Mouse (Mus musculus) lung, embryonic 15.5 days (tissue): ENCODE measurements around the gene Rfx3. TPM values are rescaled to one million over a fixed set of nuclear protein-coding genes. Genes with fewer than 3 reads are reported as not detected.

Source experiments
- ATAC-seq: fragments of 200-750 bp; cut with Nextera tagmentation; 2 replicates; pipeline ENCODE4 v1.8.0; 2017; ENCODE audit warnings: moderate number of reproducible peaks, borderline replicate concordance; ENCODE audit not compliant: low FRiP score, low TSS enrichment; ENCODE audit errors: extremely low read depth
- H3K27ac ChIP-seq: fragments of 300-500 bp; sonication (generic); 2 replicates; pipeline ENCODE4 v1.5.1; 2015; ENCODE audit warnings: moderate library complexity, mild to moderate bottlenecking, inconsistent platforms
- H3K27me3 ChIP-seq: fragments of 300-500 bp; sonication (generic); 2 replicates; pipeline ENCODE4 v1.6.1; 2015; ENCODE audit warnings: inconsistent platforms
- H3K36me3 ChIP-seq: fragments of 300-500 bp; sonication (generic); 2 replicates; pipeline ENCODE4 v1.6.1; 2015; ENCODE audit warnings: inconsistent platforms
- H3K4me1 ChIP-seq: fragments of 300-500 bp; sonication (generic); 2 replicates; pipeline ENCODE4 v1.6.1; 2015; ENCODE audit warnings: inconsistent platforms
- H3K4me2 ChIP-seq: fragments of 300-500 bp; sonication (generic); 2 replicates; pipeline ENCODE4 v1.6.1; 2015; ENCODE audit warnings: inconsistent platforms, mild to moderate bottlenecking, moderate library complexity
- H3K4me3 ChIP-seq: fragments of 300-500 bp; sonication (generic); 2 replicates; pipeline ENCODE4 v1.5.1; 2015; ENCODE audit warnings: mild to moderate bottlenecking, inconsistent platforms
- H3K9ac ChIP-seq: fragments of 300-500 bp; sonication (generic); 2 replicates; pipeline ENCODE4 v1.6.1; 2015; ENCODE audit warnings: inconsistent platforms
- H3K9me3 ChIP-seq: fragments of 300-500 bp; sonication (generic); 2 replicates; pipeline ENCODE4 v1.6.1; 2016; ENCODE audit warnings: inconsistent platforms
- WGBS: fragments of 180-500 bp; shearing (Covaris S2); methylation state at CpG from one replicate; pipeline ENCODE4 v1.1.7; 2015; 5-methylcytosine and 5-hydroxymethylcytosine counted together
- polyA plus RNA-seq: library from polyadenylated mRNA; unstranded; fragments of >200 nt; fragmentation: Nextera tagmentation; extraction: Ambion mirVana; gene quantifications from 2 replicates; pipeline ENCODE4 v1.2.1, GENCODE M21; 2015

Gene Rfx3
- polyA plus RNA-seq, 1 experiment from 2014 or later = 12.9 TPM

DNA sequence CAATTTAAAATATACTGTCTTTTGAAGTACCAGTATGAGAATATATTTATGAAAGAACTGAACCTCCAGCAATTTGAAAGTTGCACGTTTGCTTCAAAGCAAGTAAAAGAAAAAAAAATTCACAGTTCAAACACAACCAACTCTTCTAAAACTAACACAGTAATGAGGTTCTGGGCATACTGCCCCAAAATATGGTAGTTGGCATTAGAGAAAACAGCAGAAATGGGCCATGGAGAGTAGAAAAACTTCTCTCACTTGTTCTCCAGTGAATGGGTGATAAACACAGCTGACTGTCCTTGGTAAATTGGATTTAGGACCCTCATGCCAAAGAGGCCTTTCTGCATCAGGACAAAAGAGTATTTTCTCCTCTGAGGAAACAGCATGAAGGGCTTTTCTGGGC lies 182.7 kb downstream of the Rfx3 start:
- no peak overlapping the region for H3K4me2 ChIP-seq
- WGBS = 65% methylated on average over 1 of the region's 1 CpGs
- ATAC-seq = no peak
- no peak overlapping the region for H3K27ac ChIP-seq
- H3K9me3 ChIP-seq = no peaks in the 10 kb centered on the region
- no peaks in the 10 kb centered on the region for H3K36me3 ChIP-seq
- no peak overlapping the region for H3K9ac ChIP-seq
- H3K4me3 ChIP-seq = no peak overlapping the region
- H3K27me3 ChIP-seq = no peaks in the 10 kb centered on the region
- no peaks in the 10 kb centered on the region for H3K4me1 ChIP-seq

DNA sequence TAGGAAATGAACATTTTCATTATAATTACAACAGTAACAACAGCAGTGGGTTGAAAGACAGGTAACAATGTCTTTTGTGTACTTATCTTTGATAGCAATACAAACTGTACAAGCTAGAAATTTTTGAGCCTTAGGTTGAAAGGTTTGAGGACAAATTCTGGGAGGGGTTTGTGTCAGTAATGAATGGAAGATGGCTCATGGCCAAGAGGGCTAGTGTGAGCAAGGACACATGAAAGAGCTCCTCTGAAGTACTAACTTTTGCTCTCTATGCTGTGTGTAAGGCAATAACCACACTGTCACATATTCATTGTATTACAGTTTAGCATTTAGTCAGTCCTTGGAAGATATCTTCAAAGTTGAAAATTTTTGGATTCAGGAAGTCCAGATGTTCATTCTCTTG lies 193.3 kb downstream of the Rfx3 start:
- no peaks in the 10 kb centered on the region for H3K4me1 ChIP-seq
- H3K9me3 ChIP-seq = no peaks in the 10 kb centered on the region
- H3K27ac ChIP-seq = no peak overlapping the region
- no peak overlapping the region for H3K4me3 ChIP-seq
- no peak overlapping the region for H3K4me2 ChIP-seq
- H3K9ac ChIP-seq = no peak overlapping the region
- no peaks in the 10 kb centered on the region for H3K27me3 ChIP-seq
- peaks cover 1% of the 10 kb centered on the region for H3K36me3 ChIP-seq
- ATAC-seq = no peak

DNA sequence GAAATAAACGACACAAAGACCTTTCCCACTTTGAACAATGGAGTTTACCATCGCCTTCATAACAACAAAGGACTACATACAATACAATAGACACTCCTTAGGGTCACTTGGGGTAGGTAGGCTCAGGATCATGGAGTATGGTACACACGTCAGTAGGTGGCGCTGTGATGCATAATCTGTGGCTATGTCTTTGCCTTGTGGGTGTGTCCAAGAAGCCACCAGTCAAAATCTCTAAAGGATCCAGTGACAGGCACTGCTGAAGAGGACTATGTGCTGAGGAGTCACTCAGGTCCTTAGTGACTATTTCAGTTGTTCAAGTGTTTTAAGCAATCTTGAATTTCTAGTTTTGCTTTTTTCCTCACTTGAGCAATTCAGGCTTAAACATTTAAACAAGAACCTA lies 230.9 kb downstream of the Rfx3 start:
- H3K4me1 ChIP-seq = no peaks in the 10 kb centered on the region
- H3K4me3 ChIP-seq = no peak overlapping the region
- WGBS = 63% methylated on average over 4 of the region's 4 CpGs
- H3K36me3 ChIP-seq = 0 out of 2 replicates have a peak, but pooled peaks cover 8% of the 10 kb centered on the region
- H3K9me3 ChIP-seq = no peaks in the 10 kb centered on the region
- no peak overlapping the region for H3K27ac ChIP-seq
- no peak overlapping the region for H3K4me2 ChIP-seq
- no peak for ATAC-seq
- H3K9ac ChIP-seq = no peak overlapping the region
- H3K27me3 ChIP-seq = no peaks in the 10 kb centered on the region

- no peak overlapping the region for H3K4me3 ChIP-seq
- no peaks in the 10 kb centered on the region for H3K27me3 ChIP-seq
- H3K9ac ChIP-seq = no peak overlapping the region
- H3K4me2 ChIP-seq = no peak overlapping the region
- WGBS = 66% methylated on average over 8 of the region's 8 CpGs
- H3K36me3 ChIP-seq = no peaks in the 10 kb centered on the region
- H3K27ac ChIP-seq = no peak overlapping the region
- ATAC-seq = no peak
- H3K9me3 ChIP-seq = no peaks in the 10 kb centered on the region
- H3K4me1 ChIP-seq = no peaks in the 10 kb centered on the region
Measured at GRCm38 (mm10) chr19:27770716-27771265, 240.2 kb downstream of the Rfx3 start.

DNA sequence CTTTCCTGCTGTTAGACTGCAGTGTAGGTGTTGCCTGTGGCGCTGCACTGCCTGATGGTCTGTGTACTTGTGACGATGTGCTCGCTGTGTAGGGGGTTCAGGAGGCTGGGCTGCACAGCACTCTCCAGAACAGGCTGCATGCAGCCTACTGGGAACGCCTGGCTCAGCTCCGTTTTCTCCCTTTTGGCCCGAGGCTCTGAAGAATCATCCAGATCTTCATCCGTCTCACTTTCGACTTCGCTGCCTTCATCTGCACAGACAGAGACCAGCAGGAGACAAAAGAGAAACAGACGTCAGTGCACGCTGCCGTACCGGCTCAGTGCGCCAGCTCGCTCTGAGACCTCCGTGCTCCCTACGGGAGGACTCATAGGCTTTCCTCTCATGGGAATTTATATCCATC lies 242.5 kb downstream of the Rfx3 start:
- WGBS = 77% methylated on average over 17 of the region's 17 CpGs
- no peak overlapping the region for H3K4me2 ChIP-seq
- ATAC-seq = no peak

DNA sequence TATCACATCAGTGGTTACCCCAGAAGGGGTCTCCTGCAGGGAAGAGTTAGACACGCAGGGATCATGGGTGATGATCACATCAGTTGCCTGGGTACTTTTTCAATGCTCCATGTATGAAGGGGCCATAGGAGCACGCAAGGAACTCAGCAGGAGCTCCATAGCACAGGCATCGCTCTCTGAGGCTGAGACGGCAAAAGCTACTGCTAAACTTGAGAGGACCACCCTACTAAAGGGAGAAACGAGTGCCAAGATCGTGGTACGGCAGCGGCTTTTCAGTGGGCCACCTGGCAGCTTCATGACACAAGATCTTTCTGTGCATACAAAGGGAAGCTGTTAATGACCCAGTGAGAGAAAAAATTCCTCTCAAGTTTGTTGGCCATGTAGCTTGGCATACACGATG lies 250.7 kb downstream of the Rfx3 start:
- 91% methylated on average over 9 of the region's 9 CpGs for WGBS
- H3K27ac ChIP-seq = no peak overlapping the region
- no peak for ATAC-seq
- no peak overlapping the region for H3K4me3 ChIP-seq
- no peaks in the 10 kb centered on the region for H3K36me3 ChIP-seq
- no peaks in the 10 kb centered on the region for H3K27me3 ChIP-seq
- no peaks in the 10 kb centered on the region for H3K9me3 ChIP-seq
- no peak overlapping the region for H3K4me2 ChIP-seq
- H3K4me1 ChIP-seq = no peaks in the 10 kb centered on the region
- no peak overlapping the region for H3K9ac ChIP-seq

More for the DNA sequence above, 242.5 kb downstream of the Rfx3 start:
- no peak overlapping the region for H3K27ac ChIP-seq
- no peaks in the 10 kb centered on the region for H3K27me3 ChIP-seq
- H3K9me3 ChIP-seq = no peaks in the 10 kb centered on the region
- no peak overlapping the region for H3K9ac ChIP-seq
- no peak overlapping the region for H3K4me3 ChIP-seq
- no peaks in the 10 kb centered on the region for H3K4me1 ChIP-seq
- no peaks in the 10 kb centered on the region for H3K36me3 ChIP-seq

DNA sequence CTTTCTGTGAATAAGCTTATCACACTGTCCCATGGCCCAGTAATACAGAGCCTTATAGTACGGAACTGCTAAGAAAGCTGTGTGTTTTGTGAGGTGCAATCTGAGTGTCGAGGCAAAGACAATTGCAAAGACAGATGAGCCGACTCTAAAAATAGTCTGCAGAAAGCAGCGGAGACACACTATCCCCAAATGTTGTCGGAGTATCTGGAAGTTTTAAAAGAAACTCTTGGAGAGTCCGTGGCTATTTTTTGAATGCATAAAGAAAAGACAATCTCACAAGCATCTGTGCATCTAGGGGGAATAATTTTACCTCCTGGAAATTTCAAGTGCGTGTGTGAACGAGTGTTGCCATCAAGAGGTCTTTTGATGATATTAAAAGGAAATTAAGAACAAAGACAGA lies 251.6 kb downstream of the Rfx3 start:
- 67% methylated on average over 8 of the region's 8 CpGs for WGBS

GRCm38 (mm10) chr19:27747301-27747700 lies 263.7 kb downstream of the Rfx3 start:
- Histone ChIP-seq H3K4me3 (no peak overlapping the region), H3K4me2 (no peak overlapping the region), H3K36me3 (no peaks in the 10 kb centered on the region), H3K27me3 (no peaks in the 10 kb centered on the region), H3K27ac (no peak overlapping the region), H3K9ac (no peak overlapping the region), H3K9me3 (no peaks in the 10 kb centered on the region), H3K4me1 (no peaks in the 10 kb centered on the region)
- 50% methylated on average over 1 of the region's 1 CpGs for WGBS
- ATAC-seq = peak; percentile 46; the same call in 1 of the 2 replicates

More for the DNA sequence above, 251.6 kb downstream of the Rfx3 start:
- H3K9me3 ChIP-seq = no peaks in the 10 kb centered on the region
- no peak overlapping the region for H3K4me2 ChIP-seq
- H3K9ac ChIP-seq = no peak overlapping the region
- H3K36me3 ChIP-seq = no peaks in the 10 kb centered on the region
- no peaks in the 10 kb centered on the region for H3K4me1 ChIP-seq
- H3K27ac ChIP-seq = no peak overlapping the region
- no peak for ATAC-seq
- no peaks in the 10 kb centered on the region for H3K27me3 ChIP-seq
- no peak overlapping the region for H3K4me3 ChIP-seq

DNA sequence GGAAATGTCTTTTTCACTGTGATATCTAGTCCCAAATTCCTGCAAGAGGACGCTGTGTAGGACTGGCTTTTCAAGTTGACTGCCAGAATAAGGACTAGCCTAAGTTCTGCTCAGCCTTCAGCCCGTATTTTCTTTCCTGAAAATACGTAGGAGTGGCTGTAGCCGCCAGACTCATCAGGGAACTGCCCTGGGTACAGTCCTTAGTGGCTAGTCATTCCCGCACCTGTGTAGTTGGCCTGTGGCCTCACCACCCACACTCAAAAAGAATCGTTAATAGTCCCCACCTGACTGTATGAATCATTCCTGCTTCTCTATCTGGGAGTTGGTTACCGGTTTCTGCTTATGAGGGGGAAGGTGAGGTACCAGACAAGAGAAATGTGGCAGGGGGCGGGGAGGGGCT lies 272.1 kb downstream of the Rfx3 start:
- ATAC-seq = no peak
- Histone ChIP-seq H3K4me1 (no peaks in the 10 kb centered on the region), H3K4me2 (no peak overlapping the region), H3K27ac (no peak overlapping the region), H3K27me3 (no peaks in the 10 kb centered on the region), H3K9ac (no peak overlapping the region), H3K36me3 (no peaks in the 10 kb centered on the region), H3K9me3 (no peaks in the 10 kb centered on the region), H3K4me3 (no peak overlapping the region)
- 70% methylated on average over 8 of the region's 8 CpGs for WGBS

GRCm38 (mm10) chr19:27736571-27736970 lies 274.4 kb downstream of the Rfx3 start:
- Histone ChIP-seq H3K4me1 (no peaks in the 10 kb centered on the region), H3K9ac (no peak overlapping the region), H3K27me3 (no peaks in the 10 kb centered on the region), H3K27ac (no peak overlapping the region), H3K4me3 (no peak overlapping the region), H3K4me2 (no peak overlapping the region), H3K9me3 (no peaks in the 10 kb centered on the region), H3K36me3 (no peaks in the 10 kb centered on the region)
- ATAC-seq = no peak
- 65% methylated on average over 2 of the region's 2 CpGs for WGBS

GRCm38 (mm10) chr19:27718931-27719330 lies 292.0 kb downstream of the Rfx3 start:
- H3K9ac ChIP-seq = no peak overlapping the region
- H3K36me3 ChIP-seq = no peaks in the 10 kb centered on the region
- no peak overlapping the region for H3K27ac ChIP-seq
- H3K27me3 ChIP-seq = no peaks in the 10 kb centered on the region
- no peaks in the 10 kb centered on the region for H3K4me1 ChIP-seq
- WGBS = 70% methylated on average over 11 of the region's 11 CpGs
- H3K4me2 ChIP-seq = no peak overlapping the region
- no peak overlapping the region for H3K4me3 ChIP-seq
- no peak for ATAC-seq
- H3K9me3 ChIP-seq = no peaks in the 10 kb centered on the region

DNA sequence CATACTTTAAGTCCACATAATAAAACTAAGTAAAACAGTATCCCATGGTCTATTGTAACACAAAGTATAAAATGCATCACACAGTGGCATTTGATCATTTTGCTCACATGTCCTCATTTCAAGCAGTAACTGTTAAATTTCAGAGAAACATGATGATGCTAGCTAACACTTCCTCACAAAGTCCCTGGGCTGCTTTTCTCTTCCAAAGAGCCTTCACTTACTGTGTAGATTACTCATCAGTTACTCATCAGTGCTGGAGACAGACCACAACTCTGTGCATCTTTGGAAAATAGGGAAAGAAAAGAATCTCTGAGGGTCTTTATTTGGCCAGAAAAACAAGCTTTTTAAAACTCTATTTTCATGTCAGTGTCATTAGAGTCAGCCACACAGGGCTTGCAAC lies 294.7 kb downstream of the Rfx3 start:
- no peak overlapping the region for H3K27ac ChIP-seq
- no peak overlapping the region for H3K4me2 ChIP-seq
- no peaks in the 10 kb centered on the region for H3K27me3 ChIP-seq
- no peaks in the 10 kb centered on the region for H3K9me3 ChIP-seq
- H3K9ac ChIP-seq = no peak overlapping the region
- H3K36me3 ChIP-seq = no peaks in the 10 kb centered on the region
- no peak for ATAC-seq
- H3K4me3 ChIP-seq = no peak overlapping the region
- no peaks in the 10 kb centered on the region for H3K4me1 ChIP-seq
